Mouse (Mus musculus) forebrain, embryonic 11.5 days (tissue): ENCODE results near the gene Lrp8. TPM values are rescaled to one million over a fixed set of nuclear protein-coding genes. Genes with fewer than 3 reads are reported as not detected.

ENCODE experiments used
- ATAC-seq: fragments of 200-750 bp; cut with Nextera tagmentation; replicated peaks from 2 replicates; pipeline ENCODE4 v1.8.0; 2017; ENCODE audit warnings: moderate TSS enrichment; ENCODE audit not compliant: low FRiP score
- DNase-seq: peaks from one replicate; pipeline ENCODE4 v3.0.0-alpha.2; 2017; ENCODE audit warnings: low spot score
- H3K27ac ChIP-seq: fragments of 300-500 bp; sonication (generic); 2 replicates; pipeline ENCODE4 v1.5.1; 2014; ENCODE audit warnings: low read depth, low read length
- H3K27me3 ChIP-seq: fragments of 300-500 bp; sonication (generic); 2 replicates; pipeline ENCODE4 v1.6.1; 2014; ENCODE audit warnings: mild to moderate bottlenecking, low read length, mixed read lengths; ENCODE audit not compliant: control insufficient read depth, insufficient read depth
- H3K36me3 ChIP-seq: fragments of 300-500 bp; sonication (generic); 2 replicates; pipeline ENCODE4 v1.6.1; 2014; ENCODE audit warnings: mild to moderate bottlenecking, low read length, moderate library complexity, mixed read lengths; ENCODE audit not compliant: control insufficient read depth, insufficient read depth
- H3K4me1 ChIP-seq: fragments of 300-500 bp; sonication (generic); replicated peaks from 2 replicates; pipeline ENCODE4 v1.6.1; 2014; ENCODE audit warnings: low read length, mixed read lengths; ENCODE audit not compliant: control insufficient read depth, insufficient read depth
- H3K4me2 ChIP-seq: fragments of 300-500 bp; sonication (generic); 2 replicates; pipeline ENCODE4 v1.6.1; 2014; ENCODE audit warnings: low read depth, mild to moderate bottlenecking, low read length, moderate library complexity, mixed read lengths; ENCODE audit not compliant: severe bottlenecking
- H3K4me3 ChIP-seq: fragments of 300-500 bp; sonication (generic); 2 replicates; pipeline ENCODE4 v1.5.1; 2014; ENCODE audit warnings: low read depth, low read length
- H3K9ac ChIP-seq: fragments of 300-500 bp; sonication (generic); 2 replicates; pipeline ENCODE4 v1.6.1; 2014; ENCODE audit warnings: low read length
- H3K9me3 ChIP-seq: fragments of 300-500 bp; sonication (generic); 2 replicates; pipeline ENCODE4 v1.6.1; 2016; ENCODE audit warnings: low read length, mixed read lengths; ENCODE audit not compliant: control insufficient read depth
- WGBS: fragments of 180-500 bp; shearing (Covaris S2); extraction: QIAGEN DNeasy Blood & Tissue Kit; methylation state at CpG from one replicate; pipeline ENCODE4 v1.1.7; 2014; 5-methylcytosine and 5-hydroxymethylcytosine counted together
- polyA plus RNA-seq: library from polyadenylated mRNA; unstranded; fragments of >200 nt; fragmentation: Nextera tagmentation; extraction: Ambion mirVana; gene quantifications from 2 replicates; pipeline ENCODE4 v1.2.1, GENCODE M21; 2014

Lrp8 gene
- polyA plus RNA-seq, result 33.9 and 36.6 TPM in 2 replicates

GRCm38 (mm10) chr4:107802185-107802449 lies at the start of gene Lrp8:
Lrp8 (plus strand) TSS chr4:107802261.
- no peaks in the 10 kb centered on the region for H3K9me3 ChIP-seq
- peak within 1 kb of the TSS; percentile 92 for H3K4me2 ChIP-seq
- peak within 1 kb of the TSS; percentile 94 for H3K27ac ChIP-seq
- H3K4me3 ChIP-seq, result peak within 1 kb of the TSS; percentile 81
- peaks cover 14% of the 10 kb centered on the region for H3K4me1 ChIP-seq
- no peaks in the 10 kb centered on the region for H3K36me3 ChIP-seq
- no peak for DNase-seq
- 0 out of 2 replicates have a peak, but pooled peaks have one; percentile 0 for ATAC-seq
- no peaks in the 10 kb centered on the region for H3K27me3 ChIP-seq
- peak within 1 kb of the TSS; percentile 94 for H3K9ac ChIP-seq
- 2% methylated on average over 30 of the region's 44 CpGs for WGBS

- WGBS, result 19% methylated on average over 10 of the region's 10 CpGs
- Histone ChIP-seq H3K4me3 (no peak overlapping the region), H3K4me2 (no peak overlapping the region), H3K27me3 (no peaks in the 10 kb centered on the region), H3K27ac (no peak overlapping the region), H3K9ac (peak overlapping the region; percentile 23; the same call in 1 of the 2 replicates), H3K4me1 (peaks cover 19% of the 10 kb centered on the region; the same call in 1 of the 2 replicates), H3K36me3 (no peaks in the 10 kb centered on the region), H3K9me3 (no peaks in the 10 kb centered on the region)
- DNase-seq (peak; percentile 77), ATAC-seq (0 out of 2 replicates have a peak, but pooled peaks have one; percentile 44)
These were observed 45.8 kb upstream of the Lrp8 start for GRCm38 (mm10) chr4:107756222-107756621.

GRCm38 (mm10) chr4:107757487-107758470 lies 44.3 kb upstream of the Lrp8 start:
- no peak overlapping the region for H3K27ac ChIP-seq
- peaks cover 19% of the 10 kb centered on the region; the same call in 1 of the 2 replicates for H3K4me1 ChIP-seq
- no peak for DNase-seq

GRCm38 (mm10) chr4:107758938-107759337 lies 43.1 kb upstream of the Lrp8 start:
- Histone ChIP-seq H3K9me3 (no peaks in the 10 kb centered on the region), H3K4me2 (no peak overlapping the region), H3K36me3 (no peaks in the 10 kb centered on the region), H3K9ac (no peak overlapping the region), H3K4me1 (peaks cover 18% of the 10 kb centered on the region; the same call in 1 of the 2 replicates), H3K27me3 (no peaks in the 10 kb centered on the region), H3K27ac (no peak overlapping the region), H3K4me3 (no peak overlapping the region)
- ATAC-seq, result no peak
- no peak for DNase-seq
- 78% methylated on average over 9 of the region's 9 CpGs for WGBS

More at GRCm38 (mm10) chr4:107757487-107758470, 44.3 kb upstream of the Lrp8 start:
- no peaks in the 10 kb centered on the region for H3K9me3 ChIP-seq
- H3K9ac ChIP-seq, result no peak overlapping the region
- H3K36me3 ChIP-seq, result no peaks in the 10 kb centered on the region
- H3K27me3 ChIP-seq, result no peaks in the 10 kb centered on the region
- 67% methylated on average over 15 of the region's 15 CpGs for WGBS
- H3K4me2 ChIP-seq, result no peak overlapping the region
- H3K4me3 ChIP-seq, result no peak overlapping the region
- ATAC-seq, result no peak

GRCm38 (mm10) chr4:107763001-107763400 lies 39.1 kb upstream of the Lrp8 start:
- Histone ChIP-seq H3K9me3 (no peaks in the 10 kb centered on the region), H3K9ac (no peak overlapping the region), H3K27ac (no peak overlapping the region), H3K4me3 (no peak overlapping the region), H3K4me2 (no peak overlapping the region), H3K4me1 (peaks cover 3% of the 10 kb centered on the region; the same call in 1 of the 2 replicates), H3K27me3 (no peaks in the 10 kb centered on the region), H3K36me3 (no peaks in the 10 kb centered on the region)
- no peak for DNase-seq
- ATAC-seq, result no peak
- WGBS, result 62% methylated on average over 3 of the region's 3 CpGs

GRCm38 (mm10) chr4:107763598-107763997 lies 38.5 kb upstream of the Lrp8 start:
- H3K27ac ChIP-seq, result no peak overlapping the region
- no peak for ATAC-seq
- H3K9me3 ChIP-seq, result no peaks in the 10 kb centered on the region
- no peaks in the 10 kb centered on the region for H3K36me3 ChIP-seq
- peaks cover 1% of the 10 kb centered on the region; the same call in 1 of the 2 replicates for H3K4me1 ChIP-seq
- H3K4me2 ChIP-seq, result no peak overlapping the region
- H3K4me3 ChIP-seq, result no peak overlapping the region
- DNase-seq, result no peak
- no peaks in the 10 kb centered on the region for H3K27me3 ChIP-seq
- H3K9ac ChIP-seq, result no peak overlapping the region
- WGBS, result 91% methylated on average over 2 of the region's 2 CpGs

- 53% methylated on average over 9 of the region's 9 CpGs for WGBS
- Histone ChIP-seq H3K9ac (no peak overlapping the region), H3K27me3 (no peaks in the 10 kb centered on the region), H3K9me3 (no peaks in the 10 kb centered on the region), H3K27ac (peak overlapping the region; percentile 26; the same call in 1 of the 2 replicates), H3K36me3 (no peaks in the 10 kb centered on the region), H3K4me3 (no peak overlapping the region), H3K4me1 (peaks cover 1% of the 10 kb centered on the region; the same call in 1 of the 2 replicates), H3K4me2 (no peak overlapping the region)
- peak; percentile 67 for ATAC-seq
- DNase-seq, result no peak
These were observed 36.8 kb upstream of the Lrp8 start for GRCm38 (mm10) chr4:107765196-107765813.

GRCm38 (mm10) chr4:107766182-107766581 lies 35.9 kb upstream of the Lrp8 start:
- H3K4me1 ChIP-seq, result peaks cover 1% of the 10 kb centered on the region; the same call in 1 of the 2 replicates
- WGBS, result 35% methylated on average over 5 of the region's 5 CpGs
- no peak overlapping the region for H3K4me3 ChIP-seq
- H3K27ac ChIP-seq, result peak overlapping the region; percentile 26; the same call in 1 of the 2 replicates
- no peaks in the 10 kb centered on the region for H3K36me3 ChIP-seq
- no peak overlapping the region for H3K4me2 ChIP-seq
- peak; percentile 68 for DNase-seq
- no peak overlapping the region for H3K9ac ChIP-seq
- H3K27me3 ChIP-seq, result no peaks in the 10 kb centered on the region
- ATAC-seq, result peak; percentile 66
- H3K9me3 ChIP-seq, result no peaks in the 10 kb centered on the region
